Mouse (Mus musculus): Measurements from ENCODE around the gene C1qtnf5.

The C1qtnf5 gene

GRCm38 (mm10) chr9:44079997-44080780 is 26.9 kb upstream of the C1qtnf5 start:
- DNase-seq, result no peak

GRCm38 (mm10) chr9:44080953-44081352 is 26.1 kb upstream of the C1qtnf5 start:
- no peak for DNase-seq

GRCm38 (mm10) chr9:44081581-44081980 is 25.5 kb upstream of the C1qtnf5 start:
- no peak for DNase-seq

GRCm38 (mm10) chr9:44082266-44082665 is 24.8 kb upstream of the C1qtnf5 start:
- no peak for DNase-seq

GRCm38 (mm10) chr9:44083392-44084121 is 23.5 kb upstream of the C1qtnf5 start:
- no peak for DNase-seq

GRCm38 (mm10) chr9:44084236-44084635 is 22.8 kb upstream of the C1qtnf5 start:
- DNase-seq, result no peak

- DNase-seq, result peak; percentile 92
Observed at GRCm38 (mm10) chr9:44084659-44085229, 22.3 kb upstream of the C1qtnf5 start.

GRCm38 (mm10) chr9:44085276-44085675 is 21.8 kb upstream of the C1qtnf5 start:
- DNase-seq, result no peak

- DNase-seq, result no peak
Observed at GRCm38 (mm10) chr9:44085741-44086665, 21.0 kb upstream of the C1qtnf5 start.

- DNase-seq, result no peak
Observed at GRCm38 (mm10) chr9:44086960-44087359, 20.1 kb upstream of the C1qtnf5 start.

- DNase-seq, result no peak
Observed at GRCm38 (mm10) chr9:44087761-44088455, 19.1 kb upstream of the C1qtnf5 start.

- no peak for DNase-seq
Observed at GRCm38 (mm10) chr9:44088877-44089608, 18.0 kb upstream of the C1qtnf5 start.

GRCm38 (mm10) chr9:44093612-44094503 is 13.2 kb upstream of the C1qtnf5 start:
- DNase-seq, result peak; percentile 82

GRCm38 (mm10) chr9:44094737-44095136 is 12.3 kb upstream of the C1qtnf5 start:
- no peak for DNase-seq

GRCm38 (mm10) chr9:44095781-44096180 is 11.3 kb upstream of the C1qtnf5 start:
- no peak for DNase-seq

GRCm38 (mm10) chr9:44096536-44096935 is 10.5 kb upstream of the C1qtnf5 start:
- peak; percentile 66 for DNase-seq

- DNase-seq, result no peak
Observed at GRCm38 (mm10) chr9:44101490-44101889, 5.6 kb upstream of the C1qtnf5 start, which contains the start of gene Mfrp. TSS of gene Mfrp (plus strand) at chr9:44101729.

- no peak for DNase-seq
Observed at GRCm38 (mm10) chr9:44104881-44105280, 2.2 kb upstream of the C1qtnf5 start.

- DNase-seq, result no peak
Observed at GRCm38 (mm10) chr9:44105781-44106180, 1.3 kb upstream of the C1qtnf5 start.

GRCm38 (mm10) chr9:44106182-44106581 is 863 bp upstream of the C1qtnf5 start:
- no peak for DNase-seq
